Mouse (Mus musculus) bone marrow, adult 2 months (tissue): ENCODE data around the gene Mapkapk3.

Experiments used
- CTCF ChIP-seq: fragments of 200-500 bp; IDR thresholded peaks from 2 replicates; pipeline ENCODE4 v1.5.1; 2011; ENCODE audit warnings: low read length, control low read depth; ENCODE audit not compliant: control insufficient read depth, insufficient read depth
- POLR2A ChIP-seq: fragments of 200-500 bp; IDR thresholded peaks from 2 replicates; pipeline ENCODE4 v1.6.1; 2011; ENCODE audit warnings: low read depth, mild to moderate bottlenecking, control low read depth, low read length, borderline replicate concordance; ENCODE audit not compliant: control insufficient read depth

DNA sequence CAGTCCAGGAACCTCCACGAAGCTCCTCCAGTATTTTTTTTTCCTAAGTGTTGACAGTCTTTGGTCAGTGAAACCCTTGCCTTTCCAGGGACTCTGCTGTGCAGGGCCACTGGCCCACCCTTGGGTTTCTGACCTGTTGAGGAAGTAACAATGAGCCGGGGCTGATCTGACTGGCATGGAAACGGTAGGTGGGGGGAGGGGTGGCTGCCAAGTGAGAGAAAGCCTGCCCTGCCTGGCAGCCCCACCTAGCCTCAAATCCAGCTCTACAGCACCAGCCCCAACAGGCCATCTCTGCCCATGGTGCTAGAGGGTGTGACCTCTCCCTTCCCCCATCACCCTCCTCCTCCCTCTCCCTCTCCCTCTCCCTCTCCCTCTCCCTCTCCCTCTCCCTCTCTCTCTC is 4.7 kb downstream of the Mapkapk3 start:
- no peak for TF ChIP-seq CTCF
- no peak for TF ChIP-seq POLR2A
